Mouse (Mus musculus) liver, postnatal 0 days (tissue): Measurements from ENCODE around the gene Cdca5. TPM values are rescaled to one million over a fixed set of nuclear protein-coding genes. Genes with fewer than 3 reads are reported as not detected.

Experiments used
- ATAC-seq: fragments of 200-750 bp; cut with Nextera tagmentation; 2 replicates; pipeline ENCODE4 v1.8.0; 2017; ENCODE audit warnings: mild to moderate bottlenecking, moderate library complexity
- DNase-seq: peaks from one replicate; pipeline ENCODE4 v3.0.0-alpha.2; 2016
- H3K27ac ChIP-seq: fragments of 300-500 bp; sonication (generic); 2 replicates; pipeline ENCODE4 v1.5.1; 2014; ENCODE audit warnings: antibody characterized with exemption, moderate library complexity, mild to moderate bottlenecking, low read depth
- H3K27me3 ChIP-seq: fragments of 300-500 bp; sonication (generic); 2 replicates; pipeline ENCODE4 v1.6.1; 2014; ENCODE audit warnings: low read length, control low read depth, mixed read lengths; ENCODE audit not compliant: insufficient read depth
- H3K36me3 ChIP-seq: fragments of 300-500 bp; sonication (generic); replicated peaks from 2 replicates; pipeline ENCODE4 v1.6.1; 2014; ENCODE audit warnings: mild to moderate bottlenecking, control low read depth, low read length, moderate library complexity, mixed read lengths; ENCODE audit not compliant: insufficient read depth
- H3K4me1 ChIP-seq: fragments of 300-500 bp; sonication (generic); 2 replicates; pipeline ENCODE4 v1.6.1; 2014; ENCODE audit warnings: antibody characterized with exemption, mild to moderate bottlenecking, control low read depth; ENCODE audit not compliant: insufficient read depth
- H3K4me2 ChIP-seq: fragments of 300-500 bp; sonication (generic); 2 replicates; pipeline ENCODE4 v1.6.1; 2014; ENCODE audit warnings: low read depth, mild to moderate bottlenecking, low read length, moderate library complexity, mixed read lengths
- H3K4me3 ChIP-seq: fragments of 300-500 bp; sonication (generic); 2 replicates; pipeline ENCODE4 v1.5.1; 2014; ENCODE audit warnings: low read depth, low read length
- H3K9ac ChIP-seq: fragments of 300-500 bp; sonication (generic); replicated peaks from 2 replicates; pipeline ENCODE4 v1.6.1; 2014; ENCODE audit warnings: mild to moderate bottlenecking, moderate library complexity
- H3K9me3 ChIP-seq: fragments of 300-500 bp; sonication (generic); 2 replicates; pipeline ENCODE4 v1.6.1; 2016; ENCODE audit warnings: mild to moderate bottlenecking, control low read depth, low read length, mixed read lengths
- CTCF ChIP-seq: sonication (generic); IDR thresholded peaks from 2 replicates; pipeline ENCODE4 v1.5.1; 2016; ENCODE audit warnings: antibody characterized with exemption, low read depth
- EP300 ChIP-seq: IDR thresholded peaks from 2 replicates; pipeline ENCODE4 v1.6.1; 2016; ENCODE audit warnings: antibody characterized with exemption, low read depth, mild to moderate bottlenecking
- WGBS: fragments of 180-500 bp; shearing (Covaris S2); extraction: QIAGEN DNeasy Blood & Tissue Kit; methylation state at CpG from one replicate; pipeline ENCODE4 v1.1.7; 2014; ENCODE audit not compliant: insufficient replicate concordance; 5-methylcytosine and 5-hydroxymethylcytosine counted together
- microRNA-seq: library from miRNA; unstranded; fragments of <30 nt; microRNA quantifications from one replicate; pipeline ENCODE4, GENCODE M21; 2016
- polyA plus RNA-seq: library from polyadenylated mRNA; unstranded; fragments of >200 nt; fragmentation: Nextera tagmentation; extraction: Ambion mirVana; gene quantifications from 2 replicates; pipeline ENCODE4 v1.2.1, GENCODE M21; 2015

Gene Cdca5
- polyA plus RNA-seq, 1 experiment from 2014 or later = 15.0 TPM

- peaks cover 8% of the 10 kb centered on the region for H3K4me1 ChIP-seq
- ATAC-seq (peak; percentile 76), DNase-seq (peak; percentile 84)
- peak within 1 kb of the TSS; percentile 94 for H3K27ac ChIP-seq
- peak within 1 kb of the TSS; percentile 83 for H3K4me2 ChIP-seq
- peak within 1 kb of the TSS; percentile 57 for H3K4me3 ChIP-seq
- WGBS = 1% methylated on average over 15 of the region's 15 CpGs
- H3K9ac ChIP-seq = peak within 1 kb of the TSS; percentile 75
- TF ChIP-seq CTCF = peak; percentile 70
- TF ChIP-seq EP300 = peak; percentile 58; the same call in 1 of the 2 replicates
- H3K9me3 ChIP-seq = no peaks in the 10 kb centered on the region
- no peaks in the 10 kb centered on the region for H3K27me3 ChIP-seq
- H3K36me3 ChIP-seq = 0 out of 2 replicates have a peak, but pooled peaks cover under 1% of the 10 kb centered on the region
These were observed 56.6 kb downstream of the Cdca5 start, which contains the start of gene Arl2 for GRCm38 (mm10) chr19:6141394-6141749. Gene Arl2, minus strand, starts transcription at chr19:6141548.

Small RNA genes lying within 50 kb of the gene (microRNA-seq; reads per million reads assigned to microRNA genes)
- gene Mir6988 = 4.5 reads per million, percentile 6 among the genes with 10 or more reads in this experiment

Other genes starting within 250 kb of the Cdca5 start
- gene Frmd8, start 209.7 kb upstream of the Cdca5 start, polyA plus RNA-seq = 8.5 and 9.0 TPM in 2 replicates
- gene Slc25a45, start 207.2 kb upstream of the Cdca5 start, polyA plus RNA-seq = 8.4 and 9.1 TPM in 2 replicates
- 1.5 and 1.7 TPM in 2 replicates for gene Tigd3, start 190.8 kb upstream of the Cdca5 start, polyA plus RNA-seq
- gene Dpf2, start 172.0 kb upstream of the Cdca5 start, polyA plus RNA-seq = 28.1 and 32.6 TPM in 2 replicates
- gene Cdc42ep2, start 160.2 kb upstream of the Cdca5 start, polyA plus RNA-seq = 3.0 TPM in 2 replicates
- gene Pola2, start 120.8 kb upstream of the Cdca5 start, polyA plus RNA-seq = 19.2 and 21.5 TPM in 2 replicates
- 0.09 TPM in 1 of 2 replicates, not detected in the other for gene Slc22a20, start 98.8 kb upstream of the Cdca5 start, polyA plus RNA-seq
- 6.8 and 7.2 TPM in 2 replicates for gene Capn1, start 69.1 kb upstream of the Cdca5 start, polyA plus RNA-seq
- 12.4 and 15.4 TPM in 2 replicates for gene Syvn1, start 38.4 kb upstream of the Cdca5 start, polyA plus RNA-seq
- gene Mrpl49, start 27.2 kb upstream of the Cdca5 start, polyA plus RNA-seq = 28.2 and 29.6 TPM in 2 replicates
- 781 and 784 TPM in 2 replicates for gene Fau, start 27.1 kb upstream of the Cdca5 start, polyA plus RNA-seq
- 30.2 and 35.8 TPM in 2 replicates for gene Znhit2, start 23.8 kb upstream of the Cdca5 start, polyA plus RNA-seq
- 42.6 and 44.1 TPM in 2 replicates for gene Tm7sf2, start 16.6 kb upstream of the Cdca5 start, polyA plus RNA-seq
- 17.5 and 20.7 TPM in 2 replicates for gene Vps51, start 7.8 kb upstream of the Cdca5 start, polyA plus RNA-seq
- gene Tmem262, start 5.0 kb upstream of the Cdca5 start, polyA plus RNA-seq = not detected in 2 replicates
- 0.32 and 0.72 TPM in 2 replicates for gene Gm28374, start 2.7 kb upstream of the Cdca5 start, polyA plus RNA-seq
- gene Zfpl1, start within 50 bp of the Cdca5 start, polyA plus RNA-seq = 16.9 and 19.9 TPM in 2 replicates
- not detected in 2 replicates for gene AC131692.1, start 9.4 kb downstream of the Cdca5 start, polyA plus RNA-seq
- gene Naaladl1, start 20.8 kb downstream of the Cdca5 start, polyA plus RNA-seq = 0.46 and 0.63 TPM in 2 replicates
- 15.0 and 15.6 TPM in 2 replicates for gene Sac3d1, start 33.7 kb downstream of the Cdca5 start, polyA plus RNA-seq
- gene Snx15, start 43.3 kb downstream of the Cdca5 start, polyA plus RNA-seq = 38.6 and 41.6 TPM in 2 replicates
- gene Batf2, start 56.0 kb downstream of the Cdca5 start, polyA plus RNA-seq = 0.59 and 1.1 TPM in 2 replicates
- 16.7 and 20.5 TPM in 2 replicates for gene Arl2, start 56.6 kb downstream of the Cdca5 start, polyA plus RNA-seq
- not detected in 2 replicates for gene Majin, start 99.4 kb downstream of the Cdca5 start, polyA plus RNA-seq
- gene Gpha2, start 141.4 kb downstream of the Cdca5 start, polyA plus RNA-seq = not detected in 2 replicates
- gene Ppp2r5b, start 150.9 kb downstream of the Cdca5 start, polyA plus RNA-seq = 3.2 and 3.8 TPM in 2 replicates
- 3.4 and 3.8 TPM in 2 replicates for gene Atg2a, start 156.7 kb downstream of the Cdca5 start, polyA plus RNA-seq
- gene Ehd1, start 191.7 kb downstream of the Cdca5 start, polyA plus RNA-seq = 36.4 and 36.9 TPM in 2 replicates
- 0.27 and 0.35 TPM in 2 replicates for gene Cdc42bpg, start 221.5 kb downstream of the Cdca5 start, polyA plus RNA-seq
- gene Men1, start 250.0 kb downstream of the Cdca5 start, polyA plus RNA-seq = 10.0 and 11.1 TPM in 2 replicates